Mouse (Mus musculus) frontal cortex, postnatal 25 days (tissue): ENCODE results near the gene Grpel1.

Experiments used
- DNase-seq, 2 experiments: peaks; one replicate each; pipeline ENCODE4 v3.0.0; 2022; ENCODE audit warnings: low spot score in 2 of 2

Gene Grpel1

DNA sequence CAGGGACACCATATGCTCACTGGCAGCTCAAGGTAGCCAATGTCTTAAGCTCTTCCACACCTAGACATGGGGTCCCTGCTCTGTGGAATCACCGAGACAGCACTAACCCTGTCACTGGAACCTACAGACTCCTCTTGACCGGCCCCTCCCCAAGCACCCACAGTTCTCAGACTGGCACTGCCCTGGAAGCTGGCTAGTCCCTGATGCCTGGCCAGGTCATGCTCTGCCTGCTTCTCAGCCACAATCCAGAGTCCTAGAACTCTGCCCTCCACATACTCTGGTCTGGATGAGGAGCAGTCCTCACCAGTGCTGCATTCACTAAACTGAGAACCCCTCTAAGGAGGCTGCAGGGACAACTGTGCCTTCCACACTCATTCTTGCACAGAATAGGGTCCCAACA lies 46.2 kb downstream of the Grpel1 start:
- DNase-seq = no peak

- DNase-seq = no peak
Measured at GRCm38 (mm10) chr5:36515126-36515525, 50.3 kb downstream of the Grpel1 start.

DNA sequence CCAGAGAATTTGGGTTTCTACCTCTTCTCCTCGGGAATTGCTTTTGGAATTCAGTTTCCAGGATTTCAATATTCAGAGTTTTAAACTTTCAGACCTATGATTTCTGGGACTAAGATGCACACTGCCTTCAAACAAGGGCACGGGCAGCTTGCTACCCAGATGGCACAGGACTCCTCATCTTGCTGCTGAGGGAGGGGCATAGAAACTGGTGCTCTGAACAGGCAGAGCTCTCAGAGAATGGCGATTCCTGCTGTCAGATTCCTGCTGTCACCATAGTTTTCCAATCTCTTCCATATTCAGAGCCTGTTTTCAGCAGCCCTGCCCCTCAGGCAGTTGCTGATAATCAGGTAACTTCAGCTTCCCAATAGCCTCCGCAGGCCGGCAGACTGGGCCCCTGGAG lies 50.8 kb downstream of the Grpel1 start:
- no peak for DNase-seq

- DNase-seq = no peak
Measured at GRCm38 (mm10) chr5:36517596-36517995, 52.8 kb downstream of the Grpel1 start.

GRCm38 (mm10) chr5:36519751-36520150 lies 55.0 kb downstream of the Grpel1 start:
- no peak for DNase-seq

DNA sequence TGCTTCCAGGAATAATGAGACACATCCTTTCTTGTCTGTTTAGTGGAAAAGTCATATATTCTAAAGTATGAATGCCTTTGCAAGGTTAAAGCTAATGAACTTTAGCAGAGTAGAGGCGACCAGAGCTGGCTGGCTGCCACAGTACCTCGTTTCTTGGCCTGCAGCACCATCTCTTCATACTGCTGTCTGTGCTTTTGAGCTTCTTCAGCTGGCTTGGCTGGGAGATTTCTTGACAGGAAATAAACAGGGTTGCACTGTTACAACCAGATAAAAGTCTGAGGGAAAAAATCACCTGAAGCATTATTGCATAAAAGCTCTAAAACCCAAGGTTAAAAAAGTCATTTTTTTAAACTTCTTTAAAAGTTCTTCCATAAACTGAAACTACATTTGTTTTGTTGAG lies 58.0 kb downstream of the Grpel1 start:
- DNase-seq = no peak

GRCm38 (mm10) chr5:36523219-36523703 lies 58.5 kb downstream of the Grpel1 start:
- DNase-seq = no peak
